Mouse (Mus musculus) limb, embryonic 13.5 days (tissue): ENCODE data around the gene Birc6. TPM values are rescaled to one million over a fixed set of nuclear protein-coding genes. Genes with fewer than 3 reads are reported as not detected.

Source experiments
- ATAC-seq: fragments of 200-750 bp; cut with Nextera tagmentation; 2 replicates; pipeline ENCODE4 v1.8.0; 2017; ENCODE audit warnings: low read depth, moderate number of reproducible peaks, moderate TSS enrichment; ENCODE audit not compliant: low FRiP score
- H3K27ac ChIP-seq: fragments of 300-500 bp; sonication (generic); 2 replicates; pipeline ENCODE4 v1.5.1; 2015; ENCODE audit warnings: inconsistent platforms, mild to moderate bottlenecking, moderate library complexity
- H3K27me3 ChIP-seq: fragments of 300-500 bp; sonication (generic); 2 replicates; pipeline ENCODE4 v1.6.1; 2015; ENCODE audit warnings: mild to moderate bottlenecking, inconsistent platforms
- H3K36me3 ChIP-seq: fragments of 300-500 bp; sonication (generic); 2 replicates; pipeline ENCODE4 v1.6.1; 2015; ENCODE audit warnings: inconsistent platforms, mild to moderate bottlenecking, moderate library complexity
- H3K4me1 ChIP-seq: fragments of 300-500 bp; sonication (generic); 2 replicates; pipeline ENCODE4 v1.6.1; 2015; ENCODE audit warnings: inconsistent platforms
- H3K4me2 ChIP-seq: fragments of 300-500 bp; sonication (generic); replicated peaks from 2 replicates; pipeline ENCODE4 v1.6.1; 2015; ENCODE audit warnings: inconsistent platforms, mild to moderate bottlenecking, moderate library complexity
- H3K4me3 ChIP-seq: fragments of 300-500 bp; sonication (generic); 2 replicates; pipeline ENCODE4 v1.5.1; 2015; ENCODE audit warnings: moderate library complexity, mild to moderate bottlenecking, inconsistent platforms
- H3K9ac ChIP-seq: fragments of 300-500 bp; sonication (generic); 2 replicates; pipeline ENCODE4 v1.6.1; 2015; ENCODE audit warnings: mild to moderate bottlenecking, inconsistent platforms
- H3K9me3 ChIP-seq: fragments of 300-500 bp; sonication (generic); 2 replicates; pipeline ENCODE4 v1.6.1; 2016; ENCODE audit warnings: inconsistent platforms
- WGBS: fragments of 180-500 bp; shearing (Covaris S2); methylation state at CpG from one replicate; pipeline ENCODE4 v1.1.7; 2015; 5-methylcytosine and 5-hydroxymethylcytosine counted together
- polyA plus RNA-seq: library from polyadenylated mRNA; unstranded; fragments of >200 nt; fragmentation: Nextera tagmentation; extraction: Ambion mirVana; gene quantifications from 2 replicates; pipeline ENCODE4 v1.2.1, GENCODE M21; 2015

Birc6 gene
- polyA plus RNA-seq, 1 experiment from 2014 or later: 104 TPM

DNA sequence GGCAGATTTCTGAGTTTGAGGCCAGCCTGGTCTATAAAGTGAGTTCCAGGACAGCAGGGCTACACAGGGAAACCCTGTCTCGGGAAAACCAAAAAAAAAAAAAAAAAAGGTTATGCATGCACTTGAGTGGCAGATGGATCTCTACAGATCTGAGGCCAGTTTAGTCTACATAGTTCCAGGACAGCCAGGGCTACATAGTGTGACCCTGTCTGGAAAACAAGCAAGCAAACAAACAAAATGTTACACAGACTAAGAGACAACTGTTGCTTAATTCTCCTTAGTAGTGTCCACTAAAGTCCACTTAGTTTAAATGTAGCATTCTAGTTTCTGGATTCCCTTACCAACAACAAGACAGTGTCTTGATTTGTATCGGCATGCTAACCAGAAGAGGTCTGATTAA, 2.0 kb upstream of the Birc6 start:
- 85% methylated on average over 2 of the region's 2 CpGs for WGBS
- Histone ChIP-seq H3K27ac (no peak overlapping the region), H3K4me2 (no peak overlapping the region)

DNA sequence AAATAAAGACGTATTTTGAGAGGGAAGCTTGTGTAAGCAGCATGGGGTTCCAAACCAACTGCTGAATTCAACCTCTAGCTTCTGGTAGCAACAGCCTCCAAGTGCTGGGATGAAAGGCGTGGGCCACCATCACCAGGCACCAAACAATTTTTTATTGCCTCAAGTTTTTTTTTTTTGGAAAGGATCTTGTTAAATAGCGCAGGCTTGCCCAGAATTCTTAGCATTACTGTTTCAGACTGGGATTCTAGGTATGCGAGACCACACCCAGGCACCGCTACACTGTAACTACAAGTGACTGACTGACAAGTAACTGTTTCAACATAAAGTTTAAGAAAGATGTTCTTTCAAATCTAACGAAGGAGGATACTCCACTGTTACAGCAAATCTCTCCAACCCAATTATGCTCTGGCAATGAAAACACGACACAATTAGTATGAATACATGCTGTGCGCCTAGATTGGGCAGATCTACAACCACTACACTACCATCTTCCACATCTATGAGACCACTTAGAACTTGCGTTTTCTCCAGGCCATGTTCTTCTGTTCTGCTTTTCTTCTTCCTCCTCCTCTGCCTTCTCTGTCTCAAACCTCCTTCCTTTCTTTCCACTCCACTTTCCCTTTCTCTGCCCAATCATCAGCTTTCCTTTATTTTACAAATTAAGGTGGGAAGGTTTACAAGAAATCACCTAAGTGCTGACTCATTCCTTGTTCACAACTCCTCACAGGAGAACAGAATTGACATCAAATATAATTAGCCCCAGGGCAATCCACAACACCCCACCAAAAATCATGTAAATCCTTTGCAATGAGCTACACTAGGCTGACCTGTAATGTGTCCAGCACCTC, 1.1 kb upstream of the Birc6 start:
- Histone ChIP-seq H3K4me2 (peak overlapping the region; percentile 63), H3K9me3 (no peaks in the 10 kb centered on the region), H3K27ac (peak overlapping the region; percentile 98), H3K4me3 (peak overlapping the region; percentile 98), H3K9ac (peak overlapping the region; percentile 75), H3K36me3 (no peaks in the 10 kb centered on the region), H3K27me3 (no peaks in the 10 kb centered on the region), H3K4me1 (peaks cover 28% of the 10 kb centered on the region)
- 84% methylated on average over 9 of the region's 9 CpGs for WGBS
- no peak for ATAC-seq

More for the DNA sequence above, 2.0 kb upstream of the Birc6 start:
- no peak for ATAC-seq
- no peaks in the 10 kb centered on the region for H3K27me3 ChIP-seq
- no peaks in the 10 kb centered on the region for H3K36me3 ChIP-seq
- H3K9ac ChIP-seq: no peak overlapping the region
- no peak overlapping the region for H3K4me3 ChIP-seq
- no peaks in the 10 kb centered on the region for H3K9me3 ChIP-seq
- peaks cover 24% of the 10 kb centered on the region for H3K4me1 ChIP-seq

DNA sequence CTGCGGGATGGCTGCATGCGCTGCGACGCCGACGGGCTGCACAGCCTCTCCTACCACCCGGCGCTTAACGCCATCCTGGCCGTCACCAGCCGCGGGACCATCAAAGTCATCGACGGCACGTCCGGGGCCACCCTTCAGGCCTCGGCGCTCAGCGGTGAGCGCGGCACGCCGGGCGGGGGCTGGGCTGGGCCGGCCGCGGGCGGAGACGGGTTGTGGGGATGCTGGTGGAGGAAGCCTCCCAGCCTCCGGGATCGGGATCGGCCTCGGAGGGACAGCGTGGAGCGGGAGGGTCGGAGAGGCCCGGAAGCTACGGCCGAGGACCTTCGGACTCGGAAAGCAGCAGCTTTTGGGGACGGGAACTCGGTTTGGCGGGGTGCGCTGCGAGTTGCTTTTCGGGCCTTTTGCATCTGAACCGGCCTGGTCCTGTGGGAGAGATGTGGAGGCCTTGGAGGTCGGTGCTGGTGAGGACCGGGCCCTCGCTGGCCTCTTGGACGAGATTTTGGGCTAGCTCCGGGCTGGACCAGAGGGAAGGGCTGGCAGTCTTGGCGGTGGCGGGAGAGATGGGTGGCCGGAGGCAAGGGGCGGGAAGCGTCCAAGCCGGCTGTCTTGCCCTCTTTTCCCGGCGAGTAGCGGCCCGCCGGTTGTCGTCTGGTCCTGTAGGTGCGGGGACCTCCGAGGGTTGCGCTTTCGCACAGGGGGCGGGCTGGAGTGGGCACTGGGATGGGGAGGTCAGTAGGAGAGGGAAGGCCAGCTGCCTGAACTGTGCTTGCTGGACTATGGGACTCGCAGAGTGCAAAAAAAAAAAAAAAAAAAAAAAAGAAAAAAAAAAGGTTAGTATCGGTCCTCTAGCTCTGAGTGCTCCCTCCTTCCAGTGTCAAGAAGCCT, 795 bp downstream of the Birc6 start:
- Histone ChIP-seq H3K9me3 (no peaks in the 10 kb centered on the region), H3K27me3 (no peaks in the 10 kb centered on the region), H3K9ac (peak overlapping the region; percentile 99), H3K4me2 (peak overlapping the region; percentile 88), H3K27ac (peak overlapping the region; percentile 97), H3K4me1 (peaks cover 28% of the 10 kb centered on the region), H3K4me3 (peak overlapping the region; percentile 98), H3K36me3 (no peaks in the 10 kb centered on the region)
- WGBS: 1% methylated on average over 68 of the region's 72 CpGs
- peak; percentile 58 for ATAC-seq

DNA sequence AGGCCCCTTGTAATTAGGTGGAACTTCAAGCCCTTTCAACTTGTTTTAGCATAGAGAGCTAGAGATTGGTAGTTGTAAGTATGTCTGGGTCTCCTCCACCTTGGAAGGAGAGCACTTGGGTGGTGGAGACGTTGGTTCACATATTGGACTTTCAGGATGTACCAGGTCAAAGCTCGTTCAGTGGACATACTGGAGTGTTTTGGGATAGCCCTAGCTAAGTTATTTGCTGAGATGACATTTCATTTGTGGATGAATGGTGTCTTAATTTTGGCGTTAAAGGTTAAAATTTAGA, 1.4 kb downstream of the Birc6 start:
- 17% methylated on average over 3 of the region's 3 CpGs for WGBS
- Histone ChIP-seq H3K4me1 (peaks cover 28% of the 10 kb centered on the region), H3K4me2 (peak overlapping the region; percentile 88), H3K4me3 (peak overlapping the region; percentile 98), H3K36me3 (no peaks in the 10 kb centered on the region), H3K9ac (peak overlapping the region; percentile 99), H3K27ac (no peak overlapping the region; the same call in 1 of the 2 replicates), H3K27me3 (no peaks in the 10 kb centered on the region), H3K9me3 (no peaks in the 10 kb centered on the region)
- no peak for ATAC-seq

DNA sequence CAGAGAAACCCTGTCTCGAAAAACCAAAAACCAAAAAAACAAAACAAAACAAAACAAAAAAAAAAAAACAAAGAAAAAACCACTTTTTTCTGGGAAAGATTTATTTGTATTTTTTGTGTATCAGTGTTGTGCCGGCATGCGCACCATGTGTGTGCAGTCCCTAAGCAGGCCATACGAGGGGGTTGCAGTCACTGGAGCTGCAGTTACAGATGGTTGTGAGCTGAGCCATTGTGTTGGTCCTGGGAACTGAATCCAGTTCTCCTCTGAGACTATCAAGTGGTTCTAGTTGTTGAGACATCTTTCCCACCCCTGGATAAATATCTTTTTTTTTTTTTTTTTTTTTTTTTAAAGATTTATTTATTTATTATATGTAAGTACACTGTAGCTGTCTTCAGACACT, 6.9 kb downstream of the Birc6 start:
- WGBS: 96% methylated on average over 4 of the region's 4 CpGs
- Histone ChIP-seq H3K4me1 (peaks cover 14% of the 10 kb centered on the region), H3K27me3 (no peaks in the 10 kb centered on the region), H3K9ac (no peak overlapping the region), H3K27ac (no peak overlapping the region), H3K4me3 (no peak overlapping the region), H3K9me3 (no peaks in the 10 kb centered on the region), H3K36me3 (no peaks in the 10 kb centered on the region; the same call in 1 of the 2 replicates), H3K4me2 (no peak overlapping the region)
- no peak for ATAC-seq

DNA sequence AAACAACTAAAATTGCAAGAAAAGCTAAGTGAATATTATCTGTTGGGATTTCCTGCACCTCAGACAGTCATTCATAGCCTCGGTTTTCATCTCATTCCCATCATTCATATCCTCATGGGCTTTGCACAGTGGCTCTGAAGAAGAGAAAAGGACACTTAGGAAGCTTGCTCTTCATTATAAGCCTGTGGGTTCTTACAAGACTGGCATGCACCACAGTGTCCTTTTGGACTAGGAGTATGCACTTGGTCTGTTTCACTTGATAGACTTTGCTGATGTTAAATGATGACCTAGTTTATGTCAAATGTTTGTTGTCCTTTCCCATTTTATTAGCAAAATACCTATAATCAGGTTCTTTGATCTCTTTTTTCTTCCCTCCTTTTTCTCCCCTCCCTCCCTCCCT, 9.4 kb downstream of the Birc6 start:
- Histone ChIP-seq H3K27ac (no peak overlapping the region), H3K4me3 (no peak overlapping the region), H3K4me1 (no peaks in the 10 kb centered on the region), H3K9ac (no peak overlapping the region), H3K9me3 (no peaks in the 10 kb centered on the region), H3K4me2 (no peak overlapping the region), H3K36me3 (no peaks in the 10 kb centered on the region; the same call in 1 of the 2 replicates), H3K27me3 (no peaks in the 10 kb centered on the region)
- no peak for ATAC-seq
- 86% methylated on average over 1 of the region's 1 CpGs for whole genome bisulfite sequencing

DNA sequence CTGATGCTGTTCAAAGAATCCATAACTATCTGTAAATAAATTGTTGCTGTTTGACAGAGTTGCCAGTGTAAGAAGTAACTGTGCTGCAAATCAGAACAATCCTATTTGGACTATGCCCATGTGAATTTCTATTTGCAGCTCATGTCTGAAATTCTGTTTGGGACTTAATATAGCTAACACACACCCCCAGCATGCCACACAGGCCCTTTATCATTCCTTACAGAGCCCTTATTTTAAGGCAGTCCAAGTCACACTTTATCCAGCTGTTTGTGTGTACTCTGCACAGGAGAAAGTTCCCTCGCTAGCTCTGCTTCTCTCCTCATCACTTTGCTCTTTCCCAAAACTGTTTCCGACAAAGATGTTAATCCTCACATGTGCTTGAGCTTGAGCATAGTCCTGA, 15.5 kb downstream of the Birc6 start:
- H3K36me3 ChIP-seq: peaks cover 49% of the 10 kb centered on the region
- ATAC-seq: no peak
- 96% methylated on average over 2 of the region's 2 CpGs for WGBS

DNA sequence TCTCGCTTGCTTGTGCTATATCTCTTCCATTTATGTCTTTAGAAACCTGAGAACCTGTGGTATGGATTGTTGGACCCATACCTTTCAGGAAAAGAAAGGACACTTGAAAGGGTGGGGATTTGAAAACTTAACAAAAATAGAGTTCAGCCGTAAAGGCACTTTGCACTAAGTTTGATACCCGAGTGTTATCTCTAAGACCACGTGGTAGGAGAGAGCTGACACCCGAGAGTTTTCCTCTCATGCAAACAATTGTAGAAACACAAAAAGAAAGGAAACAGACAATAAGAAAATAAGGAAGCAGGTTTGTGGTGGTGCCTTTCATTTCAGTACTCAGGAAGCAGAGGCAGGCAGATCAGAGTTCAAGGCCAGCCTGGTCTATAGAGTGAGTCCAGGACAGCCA, 26.0 kb downstream of the Birc6 start:
- no peaks in the 10 kb centered on the region for H3K27me3 ChIP-seq
- H3K4me1 ChIP-seq: no peaks in the 10 kb centered on the region
- H3K27ac ChIP-seq: no peak overlapping the region
- H3K9ac ChIP-seq: no peak overlapping the region
- no peak for ATAC-seq
- no peaks in the 10 kb centered on the region for H3K9me3 ChIP-seq
- H3K36me3 ChIP-seq: peaks cover 51% of the 10 kb centered on the region
- no peak overlapping the region for H3K4me2 ChIP-seq
- H3K4me3 ChIP-seq: no peak overlapping the region
- 87% methylated on average over 5 of the region's 5 CpGs for WGBS

More for the DNA sequence above, 15.5 kb downstream of the Birc6 start:
- Histone ChIP-seq H3K4me3 (no peak overlapping the region), H3K4me2 (no peak overlapping the region), H3K27ac (no peak overlapping the region), H3K4me1 (no peaks in the 10 kb centered on the region), H3K27me3 (no peaks in the 10 kb centered on the region), H3K9ac (no peak overlapping the region), H3K9me3 (no peaks in the 10 kb centered on the region)

DNA sequence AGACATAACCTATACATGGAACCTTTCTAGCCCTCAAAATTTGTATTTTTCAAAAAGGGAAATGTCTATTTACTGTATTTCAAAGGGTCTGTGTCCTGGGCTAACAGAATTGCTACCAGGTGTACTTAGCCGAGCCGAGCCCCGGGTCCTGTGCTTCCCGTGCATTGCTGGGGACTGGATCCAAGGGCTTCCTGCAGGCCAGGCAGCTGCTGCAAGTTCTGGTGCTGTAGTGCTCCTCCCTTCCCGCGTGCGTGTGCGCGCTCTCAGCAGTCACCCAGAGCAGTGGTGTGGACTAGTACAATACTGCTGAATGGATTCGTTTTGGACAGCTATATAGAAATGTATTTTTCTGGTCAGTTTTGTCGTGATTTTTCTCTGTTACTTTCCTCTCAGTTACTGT, 31.8 kb downstream of the Birc6 start:
- ATAC-seq: no peak
- H3K9me3 ChIP-seq: no peaks in the 10 kb centered on the region
- H3K36me3 ChIP-seq: peaks cover 38% of the 10 kb centered on the region
- H3K4me1 ChIP-seq: no peaks in the 10 kb centered on the region
- H3K9ac ChIP-seq: no peak overlapping the region
- no peak overlapping the region for H3K4me3 ChIP-seq
- H3K4me2 ChIP-seq: no peak overlapping the region
- H3K27me3 ChIP-seq: no peaks in the 10 kb centered on the region
- H3K27ac ChIP-seq: no peak overlapping the region
- WGBS: 84% methylated on average over 11 of the region's 11 CpGs

DNA sequence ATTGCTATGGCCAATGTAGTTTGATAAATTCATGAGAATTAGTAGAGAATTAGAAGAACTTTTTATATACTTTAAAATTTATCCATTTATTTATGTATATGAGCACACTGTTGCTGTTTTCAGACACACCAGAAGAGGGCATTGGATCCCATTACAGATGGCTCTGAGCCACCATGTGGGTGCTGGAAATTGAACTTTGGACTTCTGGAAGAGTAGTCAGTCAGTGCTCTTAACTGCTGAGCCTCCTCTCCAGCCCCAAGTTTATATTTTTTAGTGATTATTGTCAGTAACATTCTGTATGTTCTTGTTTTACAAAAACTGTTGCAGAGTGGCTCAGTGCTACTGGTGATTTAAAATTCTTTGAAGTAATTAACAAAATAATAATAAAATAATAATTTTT, 36.1 kb downstream of the Birc6 start:
- H3K9me3 ChIP-seq: no peaks in the 10 kb centered on the region
- H3K36me3 ChIP-seq: peaks cover 43% of the 10 kb centered on the region
- H3K9ac ChIP-seq: no peak overlapping the region
- no peaks in the 10 kb centered on the region for H3K4me1 ChIP-seq
- H3K27me3 ChIP-seq: no peaks in the 10 kb centered on the region
- no peak overlapping the region for H3K4me2 ChIP-seq
- H3K27ac ChIP-seq: no peak overlapping the region
- no peak for ATAC-seq
- no peak overlapping the region for H3K4me3 ChIP-seq

DNA sequence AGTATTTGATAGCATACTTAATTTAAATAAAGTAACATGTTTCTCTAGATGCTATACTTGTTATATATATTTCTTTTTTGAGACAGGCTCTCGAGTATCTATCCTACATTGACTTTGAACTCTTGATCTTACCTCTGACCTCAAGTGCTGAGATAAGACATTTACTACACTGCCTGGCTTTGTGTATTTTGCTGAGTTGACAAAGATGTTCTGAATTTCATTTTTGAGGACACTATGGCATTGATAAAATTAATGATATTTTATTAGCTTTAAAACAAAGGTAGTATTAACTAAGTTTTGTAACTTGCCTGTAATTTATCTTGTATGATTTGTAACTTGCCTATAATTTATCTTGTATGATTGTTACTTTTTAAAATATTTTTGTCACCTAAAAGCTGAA, 41.1 kb downstream of the Birc6 start:
- WGBS: 94% methylated on average over 1 of the region's 1 CpGs
- peaks cover 36% of the 10 kb centered on the region for H3K36me3 ChIP-seq

DNA sequence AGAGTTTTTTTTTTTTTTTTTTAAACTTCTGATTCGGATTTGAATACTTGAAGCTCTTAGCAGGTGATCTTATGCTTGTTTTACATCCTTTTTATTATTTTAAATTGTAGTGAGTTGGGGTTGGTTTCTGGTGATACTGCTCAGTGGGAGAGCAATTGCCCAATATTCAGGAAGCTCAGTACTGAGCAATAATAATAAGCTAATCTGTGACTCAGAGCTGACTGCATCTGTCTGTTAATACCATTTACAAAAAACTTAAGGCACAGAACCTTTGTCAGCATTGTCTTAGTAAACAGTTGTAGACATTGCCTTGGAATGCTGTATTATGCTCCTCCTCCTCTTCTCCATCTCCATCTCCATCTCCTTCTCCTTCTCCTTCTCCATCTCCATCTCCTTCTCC, 42.5 kb downstream of the Birc6 start:
- ATAC-seq: no peak
- H3K4me2 ChIP-seq: no peak overlapping the region
- no peak overlapping the region for H3K9ac ChIP-seq
- no peak overlapping the region for H3K27ac ChIP-seq
- H3K36me3 ChIP-seq: peaks cover 39% of the 10 kb centered on the region
- no peaks in the 10 kb centered on the region for H3K27me3 ChIP-seq
- no peak overlapping the region for H3K4me3 ChIP-seq
- H3K9me3 ChIP-seq: no peaks in the 10 kb centered on the region
- 82% methylated on average over 1 of the region's 1 CpGs for WGBS
- H3K4me1 ChIP-seq: 0 out of 2 replicates have a peak, but pooled peaks cover 2% of the 10 kb centered on the region

More for the DNA sequence above, 41.1 kb downstream of the Birc6 start:
- no peak for ATAC-seq
- Histone ChIP-seq H3K9ac (no peak overlapping the region), H3K4me3 (no peak overlapping the region), H3K4me2 (no peak overlapping the region), H3K27me3 (no peaks in the 10 kb centered on the region), H3K4me1 (no peaks in the 10 kb centered on the region), H3K9me3 (no peaks in the 10 kb centered on the region), H3K27ac (no peak overlapping the region)
